Mouse (Mus musculus) granulocyte monocyte progenitor cell, adult 5-6 weeks (primary cell): ENCODE results near the gene Nxf2. TPM values are rescaled to one million over a fixed set of nuclear protein-coding genes. Genes with fewer than 3 reads are reported as not detected.
"Not testable (repeated sequence)": the region's sequence is repeated elsewhere in the genome, so short reads cannot be mapped to it uniquely, and the experiment has no call there.

Experiments used
- ATAC-seq: replicated peaks from 2 replicates; pipeline ENCODE4 v1.8.0; 2016; ENCODE audit warnings: mild to moderate bottlenecking, moderate TSS enrichment, inconsistent platforms; ENCODE audit not compliant: poor library complexity, severe bottlenecking
- total RNA-seq, 2 experiments: library from RNA; stranded (forward) in 1 of 2; stranded (reverse) in 1 of 2; fragments of 200-712, 200-1000 nt in 1 of 2; fragments of >200 nt in 1 of 2; fragmentation: Nextera tagmentation in 1 of 2; gene quantifications; 2 replicates each; pipeline ENCODE4 v1.2.3; 2014 to 2017

Nxf2 gene
- total RNA-seq (2014; fragmentation: Nextera tagmentation): 1.3 and 2.1 TPM in 2 replicates
- 0.36 and 0.90 TPM in 2 replicates for total RNA-seq (2017)

GRCm38 (mm10) chrX:134964546-134964945, at the start of gene Nxf2:
Gene Nxf2 (minus strand): TSS chrX:134964754.
- no peak for ATAC-seq

DNA sequence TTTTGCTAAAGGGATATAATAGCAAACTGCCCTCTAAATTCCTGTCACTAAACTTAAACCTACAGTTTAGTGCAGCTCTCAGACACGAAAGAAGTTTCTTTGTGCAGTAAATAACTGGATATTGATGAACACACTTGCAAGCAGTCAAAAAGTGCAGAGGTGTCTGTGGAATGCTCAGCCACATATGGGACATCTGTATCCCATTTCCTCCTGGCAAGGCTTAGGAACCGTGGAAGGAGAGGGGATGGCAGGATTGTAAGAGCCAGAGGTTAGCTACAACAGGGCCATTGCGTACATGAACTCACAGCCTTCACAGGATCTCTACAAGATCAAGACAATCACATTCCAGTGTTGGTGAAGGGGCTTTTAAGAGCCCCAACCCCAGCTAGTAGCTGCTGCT, 46.8 kb upstream of the Nxf2 start:
- ATAC-seq: no peak

- ATAC-seq: peak; percentile 15
These were observed 44.9 kb upstream of the Nxf2 start for GRCm38 (mm10) chrX:135009471-135009815.

DNA sequence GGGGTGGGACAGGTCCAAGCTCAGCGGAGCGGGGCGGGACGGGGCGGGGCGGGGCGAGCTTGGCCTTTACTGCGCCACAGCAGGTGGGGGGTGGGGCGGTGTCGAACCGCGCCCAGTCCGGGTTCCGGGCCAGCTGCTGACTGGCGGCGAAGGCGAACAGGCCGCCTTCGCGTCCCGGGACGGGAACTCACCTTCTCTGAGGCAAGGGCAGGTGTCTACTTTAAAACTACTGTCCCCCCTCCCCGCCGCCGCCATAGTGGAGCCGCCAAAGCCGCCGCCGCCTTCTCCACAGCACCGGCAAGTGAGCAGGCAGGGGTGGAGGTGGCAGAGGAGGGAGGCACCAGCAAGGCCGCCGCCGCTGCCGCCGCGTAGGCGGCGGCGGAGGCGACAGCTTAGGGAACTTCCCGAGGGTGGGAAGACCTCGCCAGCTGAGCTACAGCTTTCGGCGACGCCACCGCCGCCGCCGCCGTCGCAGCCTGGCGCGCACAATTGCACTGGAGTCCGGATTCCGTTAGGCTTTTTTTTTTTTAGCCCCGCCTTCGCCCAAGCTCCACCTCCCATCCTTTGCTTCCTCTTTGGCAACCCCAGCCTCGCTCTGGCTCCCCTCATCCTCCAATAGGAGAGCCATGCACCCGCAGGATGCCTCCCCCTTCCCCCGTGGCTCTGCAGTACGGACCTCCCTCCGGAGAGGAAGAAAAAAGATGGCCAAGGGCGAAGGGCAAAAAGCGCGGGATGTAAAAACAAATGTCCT, 44.3 kb upstream of the Nxf2 start, which contains the start of gene Zmat1:
Zmat1 (minus strand) TSS at position 490 of the 751 bp plus-strand sequence.
- ATAC-seq: peak; percentile 100

DNA sequence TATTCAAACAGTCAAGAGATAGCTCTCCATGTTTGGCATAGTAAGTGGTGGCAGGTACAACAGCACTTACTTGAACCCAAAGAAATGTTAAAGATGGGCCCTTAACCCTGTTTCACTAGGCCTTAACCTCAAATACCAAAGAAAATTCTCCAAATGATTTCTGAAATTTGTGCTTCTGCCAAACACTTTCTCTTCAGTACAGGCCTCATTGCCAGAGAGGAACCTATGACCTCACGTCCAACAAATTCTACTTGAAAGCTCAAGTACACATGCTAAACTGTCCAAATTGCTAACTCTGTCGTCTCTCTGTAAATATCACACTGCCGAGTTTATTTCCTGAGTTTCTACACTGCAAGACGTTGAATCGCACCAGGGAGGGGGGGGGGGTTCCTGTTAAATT, 43.5 kb upstream of the Nxf2 start:
- no peak for ATAC-seq

DNA sequence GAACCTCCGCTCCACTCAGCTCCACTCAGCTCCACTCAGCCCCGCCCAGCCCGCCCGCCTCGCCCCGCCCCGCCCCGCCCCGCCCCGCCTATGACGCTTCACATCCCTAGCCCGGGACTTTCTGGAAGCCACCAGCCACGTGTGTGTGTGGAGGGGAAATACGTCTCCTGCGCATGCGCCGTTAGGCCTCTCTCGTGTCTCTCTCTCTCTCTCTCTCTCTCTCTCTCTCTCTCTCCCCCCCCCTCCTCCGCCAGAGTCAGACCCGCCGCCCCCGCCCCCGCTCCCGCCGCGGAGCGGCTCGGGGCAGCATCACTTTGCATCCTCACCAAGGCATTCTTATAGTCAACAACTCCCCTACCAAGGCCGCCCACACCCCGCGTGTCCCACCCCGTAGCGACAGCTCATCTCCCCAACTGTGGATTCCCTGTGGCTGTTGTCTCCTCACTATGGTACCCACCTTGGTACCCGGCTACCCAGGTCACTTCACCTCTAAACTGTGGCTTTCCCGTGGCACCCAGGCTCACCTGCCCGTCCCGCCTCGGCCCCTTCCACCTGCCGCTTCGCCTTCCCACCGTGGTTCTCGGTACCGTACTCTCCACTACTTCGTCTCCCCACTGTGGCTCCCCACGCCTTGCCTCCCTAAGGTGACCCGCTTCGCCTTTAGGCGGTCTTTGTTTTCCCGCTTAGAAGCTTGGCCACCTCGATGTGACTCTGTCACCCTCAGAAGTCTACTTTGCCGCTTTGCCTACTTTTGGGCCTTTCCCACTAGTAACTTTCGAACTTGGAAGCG, 1.1 kb downstream of the Nxf2 start:
- ATAC-seq: peak; percentile 97

DNA sequence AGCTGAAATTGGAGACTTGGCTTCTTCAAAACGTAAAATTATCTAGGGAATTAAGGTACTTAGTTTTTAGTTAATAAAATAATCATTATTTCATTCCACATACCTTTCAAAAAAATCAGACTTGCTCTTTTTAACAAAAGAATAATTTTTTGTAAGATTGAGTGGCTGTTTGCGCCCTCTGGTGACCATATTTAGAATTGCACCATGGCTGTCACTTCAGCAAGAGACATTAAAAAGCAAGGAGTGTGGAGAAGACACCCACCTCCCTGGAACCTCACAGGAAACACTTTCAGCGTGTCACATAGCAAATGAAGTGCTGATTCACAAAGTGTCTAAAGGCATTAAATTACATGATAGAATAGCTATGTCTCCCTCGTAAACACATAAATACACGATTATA, 34.2 kb downstream of the Nxf2 start:
- peak; percentile 50 for ATAC-seq

DNA sequence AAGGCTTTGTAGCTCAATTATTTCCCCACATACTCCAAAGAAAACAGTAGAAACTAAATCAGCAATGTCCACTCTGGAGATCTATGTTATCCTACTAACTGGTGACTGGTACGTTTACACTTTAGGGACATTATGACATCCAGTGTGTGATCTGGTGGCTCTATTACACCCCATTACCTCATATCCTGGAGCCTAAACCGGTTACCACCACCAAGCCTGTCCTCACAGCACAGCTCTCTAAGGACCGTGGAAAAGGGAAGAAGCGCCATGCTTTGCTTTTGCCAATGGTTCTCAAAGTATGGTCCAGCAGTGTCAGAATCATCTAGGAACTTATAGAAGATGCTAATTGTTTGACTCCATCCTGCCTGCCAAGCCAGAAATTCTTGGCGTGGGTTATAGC, 34.6 kb downstream of the Nxf2 start:
- peak; percentile 53 for ATAC-seq

DNA sequence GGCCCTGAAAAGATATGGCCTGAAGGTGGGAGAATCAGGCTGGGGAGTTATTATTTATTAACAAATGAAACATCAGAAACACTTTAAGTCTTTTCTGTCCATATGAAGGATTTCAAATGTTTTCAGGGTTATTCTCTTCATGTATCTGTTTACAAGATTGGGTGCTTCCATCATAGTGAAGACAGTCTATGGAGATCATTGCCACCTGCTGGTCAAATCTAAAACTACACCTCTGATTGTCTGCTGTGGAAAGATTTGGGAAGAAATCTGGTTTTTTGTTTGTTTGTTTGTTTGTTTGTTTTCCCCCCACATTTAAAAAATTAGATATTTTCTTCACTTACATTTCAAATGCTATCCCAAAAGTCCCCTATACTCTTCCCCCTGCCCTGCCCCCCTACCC, 39.5 kb downstream of the Nxf2 start:
- no peak for ATAC-seq

GRCm38 (mm10) chrX:134923675-134924424, 40.7 kb downstream of the Nxf2 start:
- no peak for ATAC-seq

DNA sequence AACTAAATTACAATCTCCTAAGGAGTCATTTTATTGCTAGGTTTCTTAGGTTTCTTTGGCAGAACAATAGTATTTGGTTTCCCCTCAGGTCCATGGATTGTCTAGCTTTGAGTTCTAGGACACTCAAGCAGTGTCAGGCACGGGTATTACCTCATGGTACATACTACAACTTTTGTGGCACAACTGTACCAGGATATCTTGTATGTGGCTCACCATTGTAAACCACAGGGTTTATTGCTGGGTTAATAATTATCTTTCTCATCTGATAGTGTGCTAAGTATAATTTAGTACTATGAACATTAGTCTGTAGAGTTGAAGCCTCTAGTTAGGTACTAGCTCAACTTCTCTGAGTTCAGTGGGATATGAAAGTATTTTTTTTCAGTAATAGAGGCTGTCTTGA, 45.3 kb downstream of the Nxf2 start:
- no peak for ATAC-seq

DNA sequence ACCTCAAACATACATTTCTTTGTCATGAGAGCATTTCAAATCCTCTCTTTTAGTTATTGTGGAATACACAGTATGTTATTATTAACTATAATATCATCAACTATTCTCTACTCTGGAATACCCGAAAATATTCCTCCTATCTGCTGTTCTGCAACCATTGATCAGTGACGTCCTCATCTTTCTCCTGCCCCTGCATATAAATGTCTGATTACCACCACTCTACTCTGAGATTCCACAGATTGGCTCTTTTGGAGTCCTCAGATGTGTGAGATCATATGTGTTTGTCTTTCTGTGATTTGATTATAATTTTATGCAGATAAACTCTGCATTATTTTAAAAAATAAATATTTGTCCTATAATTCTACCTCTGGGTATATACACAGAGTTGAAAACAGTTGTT, 48.8 kb downstream of the Nxf2 start:
- ATAC-seq: no peak

- ATAC-seq: not testable (repeated sequence)
These were observed 49.2 kb downstream of the Nxf2 start for GRCm38 (mm10) chrX:134915315-134915714.

DNA sequence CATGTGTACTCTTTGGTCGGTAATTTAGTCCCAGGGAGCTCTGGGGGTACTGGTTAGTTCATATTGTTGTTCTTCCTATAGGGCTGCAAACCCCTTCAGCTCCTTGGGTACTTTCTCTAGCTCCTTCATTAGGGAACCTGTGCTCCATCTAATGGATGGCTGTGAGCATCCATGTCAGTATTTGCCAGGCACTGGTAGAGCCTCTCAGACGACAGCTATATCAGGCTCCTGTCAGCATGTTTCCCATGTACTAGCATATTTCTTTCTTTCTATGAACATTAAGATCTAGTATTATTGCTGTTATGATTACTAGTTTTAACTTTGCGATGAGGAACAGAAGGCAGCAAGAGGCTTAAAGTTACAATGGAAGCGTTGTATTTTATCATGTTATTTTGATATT, 49.7 kb downstream of the Nxf2 start:
- no peak for ATAC-seq

- ATAC-seq: no peak; the same call in 1 of the 2 replicates
These were observed 51.2 kb downstream of the Nxf2 start for GRCm38 (mm10) chrX:134913234-134913936.

- no peak for ATAC-seq
These were observed 51.7 kb downstream of the Nxf2 start for GRCm38 (mm10) chrX:134912805-134913204.

DNA sequence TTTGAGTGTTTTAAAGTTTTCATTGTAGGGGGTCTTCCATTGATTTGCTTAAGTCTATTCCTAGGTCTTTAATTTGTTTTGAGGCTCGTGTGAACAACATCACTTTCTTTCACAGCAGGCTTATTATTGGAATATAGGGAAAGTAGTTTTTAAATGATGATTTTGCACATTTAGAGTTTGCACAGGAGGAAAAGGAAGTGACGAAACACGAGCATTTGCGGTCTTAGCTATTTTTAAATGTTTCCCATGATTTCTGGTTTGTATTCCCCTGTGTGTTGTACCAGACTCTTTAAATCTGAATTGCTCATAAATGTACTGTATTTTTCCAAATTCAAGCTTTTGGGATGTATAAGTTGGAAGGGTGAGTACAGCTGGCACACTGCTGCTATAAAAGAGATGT, 54.2 kb downstream of the Nxf2 start:
- peak; percentile 50 for ATAC-seq
